8 mouse cellular contexts compared by ENCODE assay signal in genomic region chr5:29735557-29736061, GRCm38 (mm10). TPM values are rescaled to one million over a fixed set of nuclear protein-coding genes. Genes with fewer than 3 reads are reported as not detected.
DNase-seq lines count a peak whose midpoint lies in the region; ATAC-seq lines count a peak whose summit lies in the region.

Gene Dnajb6, plus strand, starts transcription at chr5:29735688.
Gene Gm5129, minus strand, starts transcription at chr5:29735936.

- peak; percentile 97 for DNase-seq in CD4-positive helper T cell, adult 2 months (ENCODE audit: low read depth, low spot score)
- peak; percentile 90 for DNase-seq in brain, embryonic 18.5 days (ENCODE audit: low read depth, low spot score)
- peak; percentile 99 for DNase-seq in kidney, postnatal 10 days
- peak; percentile 97 for DNase-seq in natural killer cell, adult 2 months (ENCODE audit: low spot score in 2 of 2)

- ATAC-seq in erythroid progenitor cell, adult 5-6 weeks (replicated peaks; ENCODE audit: low FRiP score, poor library complexity, severe bottlenecking) = peak; percentile 97
- ATAC-seq in heart, embryonic 13.5 days (ENCODE audit: extremely low read depth, insufficient number of reproducible peaks, low FRiP score, low TSS enrichment) = peak; percentile 74
- peak; percentile 93 for ATAC-seq in liver, embryonic 12.5 days
- ATAC-seq in stomach, embryonic 15.5 days (ENCODE audit: insufficient read depth, low FRiP score, low read depth) = peak; percentile 94

- peaks cover 41% of the 10 kb centered on the region for H3K4me1 ChIP-seq in heart, embryonic 13.5 days
- H3K4me1 ChIP-seq in liver, embryonic 12.5 days = peaks cover 41% of the 10 kb centered on the region
- peaks cover 5% of the 10 kb centered on the region; the same call in 1 of the 2 replicates for H3K4me1 ChIP-seq in stomach, embryonic 15.5 days

- H3K27me3 ChIP-seq in heart, embryonic 13.5 days (replicated peaks) = no peaks in the 10 kb centered on the region
- no peaks in the 10 kb centered on the region for H3K27me3 ChIP-seq in liver, embryonic 12.5 days (replicated peaks)
- H3K27me3 ChIP-seq in stomach, embryonic 15.5 days (replicated peaks) = no peaks in the 10 kb centered on the region

- no peaks in the 10 kb centered on the region for H3K9me3 ChIP-seq in heart, embryonic 13.5 days
- H3K9me3 ChIP-seq in liver, embryonic 12.5 days (replicated peaks) = no peaks in the 10 kb centered on the region
- H3K9me3 ChIP-seq in stomach, embryonic 15.5 days = no peaks in the 10 kb centered on the region

- peak within 1 kb of the TSS; percentile 81 for H3K4me3 ChIP-seq in heart, embryonic 13.5 days
- peak within 1 kb of the TSS; percentile 79 for H3K4me3 ChIP-seq in liver, embryonic 12.5 days
- H3K4me3 ChIP-seq in stomach, embryonic 15.5 days (replicated peaks) = peak within 1 kb of the TSS; percentile 83

- H3K4me2 ChIP-seq in heart, embryonic 13.5 days = peak within 1 kb of the TSS; percentile 81
- peak within 1 kb of the TSS; percentile 77 for H3K4me2 ChIP-seq in liver, embryonic 12.5 days
- H3K4me2 ChIP-seq in stomach, embryonic 15.5 days = peak within 1 kb of the TSS; percentile 65

- peak within 1 kb of the TSS; percentile 97 for H3K27ac ChIP-seq in heart, embryonic 13.5 days (replicated peaks)
- H3K27ac ChIP-seq in liver, embryonic 12.5 days = peak within 1 kb of the TSS; percentile 97
- H3K27ac ChIP-seq in stomach, embryonic 15.5 days = peak within 1 kb of the TSS; percentile 93

- under 1% methylated on average over 46 of the region's 46 CpGs for WGBS in heart, embryonic 13.5 days
- WGBS in liver, embryonic 12.5 days (ENCODE audit: insufficient replicate concordance) = under 1% methylated on average over 46 of the region's 46 CpGs
- WGBS in stomach, embryonic 15.5 days = under 1% methylated on average over 46 of the region's 46 CpGs

- peak within 1 kb of the TSS; percentile 94 for H3K9ac ChIP-seq in heart, embryonic 13.5 days
- H3K9ac ChIP-seq in liver, embryonic 12.5 days = peak within 1 kb of the TSS; percentile 88
- peak within 1 kb of the TSS; percentile 85 for H3K9ac ChIP-seq in stomach, embryonic 15.5 days

- no peaks in the 10 kb centered on the region for H3K36me3 ChIP-seq in heart, embryonic 13.5 days
- H3K36me3 ChIP-seq in liver, embryonic 12.5 days = peaks cover 3% of the 10 kb centered on the region
- no peaks in the 10 kb centered on the region for H3K36me3 ChIP-seq in stomach, embryonic 15.5 days

RNA-seq across cellular contexts. Expression of gene Dnajb6, which starts in this region (rescaled TPM):
- total RNA-seq in erythroid progenitor cell, adult 5-6 weeks (2015; ENCODE audit: low replicate concordance) = 107 and 154 TPM in 2 replicates
- total RNA-seq in erythroid progenitor cell, adult 5-6 weeks (2017; ENCODE audit: low replicate concordance) = 111 and 121 TPM in 2 replicates
- polyA plus RNA-seq in heart, embryonic 13.5 days (2015; fragmentation: Nextera tagmentation; extraction: Ambion mirVana) = 86.4 and 90.0 TPM in 2 replicates
- 104 and 112 TPM in 2 replicates for polyA plus RNA-seq in liver, embryonic 12.5 days (2016; fragmentation: Nextera tagmentation; extraction: Ambion mirVana)
- 130 and 141 TPM in 2 replicates for polyA plus RNA-seq in stomach, embryonic 15.5 days (2015; fragmentation: Nextera tagmentation; extraction: Ambion mirVana)

RNA-seq across cellular contexts. Expression of gene Gm5129, which starts in this region (rescaled TPM):
- 10.8 TPM in 1 of 2 replicates, not detected in the other for total RNA-seq in erythroid progenitor cell, adult 5-6 weeks (2015; ENCODE audit: low replicate concordance)
- not detected in 2 replicates for total RNA-seq in erythroid progenitor cell, adult 5-6 weeks (2017; ENCODE audit: low replicate concordance)
- not detected in 2 replicates for polyA plus RNA-seq in heart, embryonic 13.5 days (2015; fragmentation: Nextera tagmentation; extraction: Ambion mirVana)
- not detected in 2 replicates for polyA plus RNA-seq in liver, embryonic 12.5 days (2016; fragmentation: Nextera tagmentation; extraction: Ambion mirVana)
- polyA plus RNA-seq in stomach, embryonic 15.5 days (2015; fragmentation: Nextera tagmentation; extraction: Ambion mirVana) = not detected in 2 replicates

Comparison
In these comparisons a context has a peak if more than half of its experiments do, and no peak if none do; other contexts are left out.
1. Peak in every context shown above with its lines: DNase-seq, ATAC-seq, H3K4me3 ChIP-seq and H3K27ac ChIP-seq.